Mouse (Mus musculus) embryonic facial prominence, embryonic 12.5 days (tissue): ENCODE data around the gene Cfap97d2. TPM values are rescaled to one million over a fixed set of nuclear protein-coding genes. Genes with fewer than 3 reads are reported as not detected.
"Not testable (repeated sequence)": the region's sequence is repeated elsewhere in the genome, so short reads cannot be mapped to it uniquely, and the experiment has no call there.

Experiments used
- ATAC-seq: fragments of 200-750 bp; cut with Nextera tagmentation; 2 replicates; pipeline ENCODE4 v1.8.0; 2017; ENCODE audit not compliant: insufficient number of reproducible peaks, insufficient read depth, low FRiP score, low TSS enrichment
- H3K27ac ChIP-seq: fragments of 300-500 bp; sonication (generic); 2 replicates; pipeline ENCODE4 v1.5.1; 2016; ENCODE audit warnings: mild to moderate bottlenecking
- H3K27me3 ChIP-seq: fragments of 300-500 bp; sonication (generic); 2 replicates; pipeline ENCODE4 v1.6.1; 2016; ENCODE audit warnings: mild to moderate bottlenecking, moderate library complexity
- H3K36me3 ChIP-seq: fragments of 300-500 bp; sonication (generic); 2 replicates; pipeline ENCODE4 v1.6.1; 2016; ENCODE audit warnings: mild to moderate bottlenecking
- H3K4me1 ChIP-seq: fragments of 300-500 bp; sonication (generic); 2 replicates; pipeline ENCODE4 v1.6.1; 2016
- H3K4me2 ChIP-seq: fragments of 300-500 bp; sonication (generic); replicated peaks from 2 replicates; pipeline ENCODE4 v1.6.1; 2016; ENCODE audit warnings: mild to moderate bottlenecking, moderate library complexity
- H3K4me3 ChIP-seq: fragments of 300-500 bp; sonication (generic); 2 replicates; pipeline ENCODE4 v1.5.1; 2016; ENCODE audit warnings: mild to moderate bottlenecking
- H3K9ac ChIP-seq: fragments of 300-500 bp; sonication (generic); 2 replicates; pipeline ENCODE4 v1.6.1; 2016; ENCODE audit warnings: mild to moderate bottlenecking, moderate library complexity
- H3K9me3 ChIP-seq: fragments of 300-500 bp; sonication (generic); 2 replicates; pipeline ENCODE4 v1.6.1; 2016; ENCODE audit warnings: mild to moderate bottlenecking, moderate library complexity
- WGBS: fragments of 180-500 bp; shearing (Covaris S2); methylation state at CpG from one replicate; pipeline ENCODE4 v1.1.7; 2016; 5-methylcytosine and 5-hydroxymethylcytosine counted together
- polyA plus RNA-seq: library from polyadenylated mRNA; unstranded; fragments of >200 nt; fragmentation: Nextera tagmentation; extraction: Ambion mirVana; gene quantifications from 2 replicates; pipeline ENCODE4 v1.2.1, GENCODE M21; 2016

Cfap97d2 gene
- polyA plus RNA-seq, 1 experiment from 2014 or later: 0.35 TPM

DNA sequence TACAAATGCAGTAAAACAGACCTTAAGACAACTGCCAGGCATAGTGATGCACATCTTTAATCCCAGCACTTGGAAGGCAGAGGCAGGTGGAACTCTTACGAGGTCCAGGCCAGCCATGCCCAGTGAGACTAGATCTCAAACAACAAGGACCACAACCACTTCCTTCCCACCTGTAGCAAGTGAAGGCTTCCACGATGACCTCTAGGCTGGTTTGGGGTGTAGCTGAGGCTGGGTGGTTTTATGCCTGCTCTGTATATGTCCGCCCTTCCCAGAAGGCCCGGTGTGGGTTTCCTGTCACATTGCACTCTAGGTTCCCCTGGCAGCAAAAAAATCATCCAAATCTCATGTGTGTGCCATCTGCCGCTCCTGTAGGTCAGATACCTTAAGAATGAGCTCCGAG is 1.9 kb upstream of the Cfap97d2 start:
- Histone ChIP-seq H3K27me3 (no peaks in the 10 kb centered on the region), H3K36me3 (no peaks in the 10 kb centered on the region), H3K4me3 (no peak overlapping the region), H3K4me2 (no peak overlapping the region), H3K9me3 (no peaks in the 10 kb centered on the region), H3K4me1 (peaks cover 7% of the 10 kb centered on the region), H3K9ac (no peak overlapping the region), H3K27ac (no peak overlapping the region)
- 85% methylated on average over 6 of the region's 6 CpGs for WGBS
- ATAC-seq: no peak

DNA sequence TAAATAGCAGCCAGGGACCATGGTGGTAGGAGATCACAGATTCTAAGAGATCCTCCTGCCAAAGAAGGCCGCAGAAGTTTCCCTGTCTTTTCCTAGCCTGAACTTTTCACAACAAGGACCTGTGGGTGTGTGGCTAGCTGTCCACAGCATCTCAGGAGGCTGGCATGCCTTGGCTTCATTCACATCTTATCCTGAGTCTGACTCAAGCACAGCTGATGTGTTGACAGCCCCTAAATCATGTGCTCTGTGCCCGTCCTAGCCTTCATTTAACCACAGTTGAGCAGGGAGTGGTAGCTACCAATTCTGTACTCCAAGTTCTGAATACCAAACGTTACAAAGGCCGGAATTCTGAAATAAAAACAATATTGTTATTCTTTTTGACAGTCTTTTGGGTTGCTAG is 1.4 kb upstream of the Cfap97d2 start:
- H3K4me2 ChIP-seq: no peak overlapping the region
- H3K4me1 ChIP-seq: peaks cover 7% of the 10 kb centered on the region
- H3K9me3 ChIP-seq: no peaks in the 10 kb centered on the region
- H3K27ac ChIP-seq: no peak overlapping the region
- ATAC-seq: no peak
- no peak overlapping the region for H3K4me3 ChIP-seq
- 86% methylated on average over 4 of the region's 4 CpGs for WGBS
- no peaks in the 10 kb centered on the region for H3K27me3 ChIP-seq
- H3K9ac ChIP-seq: no peak overlapping the region
- H3K36me3 ChIP-seq: no peaks in the 10 kb centered on the region

GRCm38 (mm10) chr8:13706918-13707317 is 1.2 kb downstream of the Cfap97d2 start:
- WGBS: 84% methylated on average over 5 of the region's 5 CpGs

GRCm38 (mm10) chr8:13708514-13708913 is 2.8 kb downstream of the Cfap97d2 start:
- ATAC-seq: 0 out of 2 replicates have a peak, but pooled peaks have one; percentile 15
- Histone ChIP-seq H3K4me2 (no peak overlapping the region), H3K36me3 (no peaks in the 10 kb centered on the region), H3K9me3 (no peaks in the 10 kb centered on the region), H3K9ac (no peak overlapping the region), H3K27me3 (no peaks in the 10 kb centered on the region), H3K4me3 (no peak overlapping the region), H3K27ac (no peak overlapping the region), H3K4me1 (peaks cover 3% of the 10 kb centered on the region)
- WGBS: 94% methylated on average over 5 of the region's 5 CpGs

More at GRCm38 (mm10) chr8:13706918-13707317, 1.2 kb downstream of the Cfap97d2 start:
- Histone ChIP-seq H3K4me3 (no peak overlapping the region), H3K9me3 (no peaks in the 10 kb centered on the region), H3K36me3 (no peaks in the 10 kb centered on the region), H3K4me1 (peaks cover 7% of the 10 kb centered on the region), H3K9ac (no peak overlapping the region), H3K27me3 (no peaks in the 10 kb centered on the region), H3K4me2 (no peak overlapping the region), H3K27ac (no peak overlapping the region)
- ATAC-seq: no peak

- no peak overlapping the region for H3K9ac ChIP-seq
- H3K4me2 ChIP-seq: no peak overlapping the region
- no peaks in the 10 kb centered on the region for H3K9me3 ChIP-seq
- no peak overlapping the region for H3K27ac ChIP-seq
- 90% methylated on average over 8 of the region's 8 CpGs for WGBS
- H3K27me3 ChIP-seq: no peaks in the 10 kb centered on the region
- no peak for ATAC-seq
- H3K4me3 ChIP-seq: no peak overlapping the region
- no peaks in the 10 kb centered on the region for H3K4me1 ChIP-seq
- H3K36me3 ChIP-seq: no peaks in the 10 kb centered on the region
Observed at GRCm38 (mm10) chr8:13718980-13719379, 13.3 kb downstream of the Cfap97d2 start.

GRCm38 (mm10) chr8:13725722-13726121 is 20.0 kb downstream of the Cfap97d2 start:
- Histone ChIP-seq H3K27me3 (no peaks in the 10 kb centered on the region), H3K4me3 (no peak overlapping the region), H3K36me3 (no peaks in the 10 kb centered on the region), H3K9ac (no peak overlapping the region), H3K27ac (no peak overlapping the region), H3K4me2 (no peak overlapping the region), H3K9me3 (no peaks in the 10 kb centered on the region), H3K4me1 (no peaks in the 10 kb centered on the region)
- no peak for ATAC-seq

- Histone ChIP-seq H3K36me3 (no peaks in the 10 kb centered on the region), H3K9me3 (no peaks in the 10 kb centered on the region), H3K27ac (no peak overlapping the region), H3K9ac (no peak overlapping the region), H3K27me3 (no peaks in the 10 kb centered on the region), H3K4me1 (no peaks in the 10 kb centered on the region), H3K4me2 (no peak overlapping the region), H3K4me3 (no peak overlapping the region)
- ATAC-seq: no peak
- WGBS: 50% methylated on average over 10 of the region's 10 CpGs
Observed at GRCm38 (mm10) chr8:13727469-13728094, 21.9 kb downstream of the Cfap97d2 start.

DNA sequence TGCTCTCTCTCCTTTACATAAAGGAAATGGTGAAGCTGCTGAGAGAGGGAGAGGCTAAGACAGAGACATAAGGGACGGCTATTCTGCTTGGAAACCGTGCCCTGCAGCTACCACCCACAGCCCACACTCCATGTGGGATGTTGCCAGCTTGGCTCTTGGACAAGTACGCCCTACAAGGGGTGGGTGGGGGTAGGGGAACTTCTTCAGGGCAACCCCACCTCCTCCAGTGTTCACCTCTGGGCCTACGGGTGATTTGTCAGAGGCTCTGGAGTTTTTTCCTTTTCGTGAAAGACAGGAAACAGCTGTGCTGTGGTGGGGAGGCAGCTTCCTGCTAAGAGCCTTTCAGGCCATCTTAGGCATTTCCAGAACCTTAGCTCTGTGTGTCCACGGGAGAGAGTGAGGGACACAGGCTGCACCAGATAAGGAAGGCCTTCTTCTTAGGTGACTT is 34.7 kb downstream of the Cfap97d2 start:
- no peaks in the 10 kb centered on the region for H3K27me3 ChIP-seq
- no peak overlapping the region for H3K9ac ChIP-seq
- peaks cover 3% of the 10 kb centered on the region; the same call in 1 of the 2 replicates for H3K4me1 ChIP-seq
- H3K27ac ChIP-seq: 0 out of 2 replicates have a peak overlapping the region, but pooled peaks have one; percentile 18
- ATAC-seq: no peak
- WGBS: 30% methylated on average over 6 of the region's 6 CpGs
- H3K9me3 ChIP-seq: no peaks in the 10 kb centered on the region
- no peak overlapping the region for H3K4me3 ChIP-seq
- H3K4me2 ChIP-seq: no peak overlapping the region
- H3K36me3 ChIP-seq: no peaks in the 10 kb centered on the region

DNA sequence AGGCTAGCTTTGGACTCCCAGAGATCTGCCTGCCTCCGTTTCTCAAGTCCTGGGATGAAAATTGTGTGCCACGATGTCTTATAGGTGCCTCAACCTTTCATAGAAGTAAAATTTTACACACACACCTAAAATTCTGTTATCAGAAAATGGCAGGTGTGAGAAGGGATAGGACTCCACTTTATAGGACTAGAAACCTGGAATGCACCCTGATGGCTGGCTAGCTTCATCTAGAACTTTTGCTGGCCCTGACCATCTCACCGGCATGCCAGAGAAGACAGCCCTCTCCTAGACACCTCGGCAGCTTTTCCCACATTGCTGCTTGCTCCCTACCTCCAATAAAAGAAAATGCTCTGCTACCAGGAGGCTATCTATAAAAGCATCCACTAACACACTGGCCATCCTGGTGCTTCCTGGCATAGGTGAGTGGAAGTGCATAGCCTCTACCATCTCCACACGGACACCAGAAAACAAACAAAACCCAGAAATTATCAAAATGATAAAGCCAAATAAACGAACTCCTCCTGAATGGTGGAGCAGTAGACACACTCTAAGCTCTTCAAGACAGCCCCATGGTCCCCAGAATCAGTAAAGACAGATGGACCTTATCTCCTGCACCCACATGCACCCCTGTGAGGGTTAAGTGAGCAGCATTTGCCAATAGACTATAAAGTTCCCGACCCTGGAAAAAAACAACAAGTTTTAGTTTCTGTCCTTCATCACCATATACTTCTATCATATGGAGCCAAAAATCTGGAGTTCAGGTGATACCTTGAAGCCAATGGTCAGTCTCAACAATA is 35.3 kb downstream of the Cfap97d2 start:
- 85% methylated on average over 7 of the region's 7 CpGs for WGBS
- Histone ChIP-seq H3K36me3 (no peaks in the 10 kb centered on the region), H3K27ac (0 out of 2 replicates have a peak overlapping the region, but pooled peaks have one; percentile 18), H3K4me3 (no peak overlapping the region), H3K27me3 (no peaks in the 10 kb centered on the region), H3K9me3 (no peaks in the 10 kb centered on the region), H3K4me1 (peaks cover 3% of the 10 kb centered on the region; the same call in 1 of the 2 replicates), H3K4me2 (no peak overlapping the region), H3K9ac (no peak overlapping the region)
- no peak for ATAC-seq

GRCm38 (mm10) chr8:13746212-13746611 is 40.5 kb downstream of the Cfap97d2 start:
- not testable (repeated sequence) for H3K4me3 ChIP-seq, H3K4me1 ChIP-seq, ATAC-seq, H3K9me3 ChIP-seq, H3K27me3 ChIP-seq, H3K36me3 ChIP-seq, H3K9ac ChIP-seq, H3K27ac ChIP-seq, H3K4me2 ChIP-seq
- 88% methylated on average over 6 of the region's 6 CpGs for WGBS

DNA sequence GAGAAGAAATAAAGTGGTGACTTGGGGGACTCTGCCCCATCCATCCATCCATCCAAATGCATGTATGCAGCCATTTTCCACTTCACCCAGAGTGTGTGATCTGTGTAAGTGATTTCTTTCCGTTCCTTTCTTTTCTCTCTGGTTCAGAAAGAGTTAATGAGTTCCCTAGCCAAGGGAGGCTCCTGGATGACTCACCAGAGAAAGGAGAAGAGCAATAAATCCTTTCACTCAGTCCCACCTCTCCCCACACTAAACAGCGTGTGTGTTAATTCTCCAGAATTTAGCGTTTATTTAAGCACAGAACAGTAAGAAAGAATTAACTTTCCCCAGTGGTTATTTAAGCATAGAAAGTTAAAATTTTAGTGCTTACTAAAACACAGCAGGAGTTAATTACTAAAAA is 41.9 kb downstream of the Cfap97d2 start:
- H3K4me1 ChIP-seq: no peaks in the 10 kb centered on the region
- no peaks in the 10 kb centered on the region for H3K36me3 ChIP-seq
- no peak overlapping the region for H3K9ac ChIP-seq
- H3K27ac ChIP-seq: no peak overlapping the region
- H3K4me2 ChIP-seq: no peak overlapping the region
- 28% methylated on average over 3 of the region's 3 CpGs for WGBS
- H3K27me3 ChIP-seq: no peaks in the 10 kb centered on the region
- H3K9me3 ChIP-seq: no peaks in the 10 kb centered on the region
- no peak for ATAC-seq
- H3K4me3 ChIP-seq: no peak overlapping the region

DNA sequence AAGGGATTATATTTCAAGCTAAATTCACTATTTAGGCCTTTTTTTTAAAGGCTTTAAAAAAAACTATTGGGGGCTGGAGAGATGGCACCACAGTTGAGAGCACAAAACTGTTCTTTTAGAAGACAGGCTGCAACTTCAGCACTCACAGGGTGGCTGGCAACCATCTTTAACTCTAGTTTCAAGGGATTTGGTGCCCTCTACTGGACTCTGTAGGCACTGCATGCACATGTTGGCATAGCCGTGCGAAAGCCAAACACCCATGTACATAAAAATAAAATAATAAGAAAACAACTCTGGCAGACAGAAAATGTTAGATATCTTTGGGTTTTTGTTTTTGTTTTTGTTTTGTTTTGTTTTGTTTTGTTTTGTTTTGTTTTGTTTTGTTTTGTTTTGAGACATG is 48.0 kb downstream of the Cfap97d2 start:
- H3K4me1 ChIP-seq: peaks cover 3% of the 10 kb centered on the region
- no peak for ATAC-seq
- no peak overlapping the region for H3K9ac ChIP-seq
- no peaks in the 10 kb centered on the region for H3K36me3 ChIP-seq
- no peaks in the 10 kb centered on the region for H3K27me3 ChIP-seq
- no peak overlapping the region for H3K4me3 ChIP-seq
- no peak overlapping the region for H3K4me2 ChIP-seq
- H3K27ac ChIP-seq: no peak overlapping the region
- H3K9me3 ChIP-seq: no peaks in the 10 kb centered on the region
- 16% methylated on average over 2 of the region's 2 CpGs for WGBS
